Mouse (Mus musculus): ENCODE results near the gene Rmnd5a.

DNA sequence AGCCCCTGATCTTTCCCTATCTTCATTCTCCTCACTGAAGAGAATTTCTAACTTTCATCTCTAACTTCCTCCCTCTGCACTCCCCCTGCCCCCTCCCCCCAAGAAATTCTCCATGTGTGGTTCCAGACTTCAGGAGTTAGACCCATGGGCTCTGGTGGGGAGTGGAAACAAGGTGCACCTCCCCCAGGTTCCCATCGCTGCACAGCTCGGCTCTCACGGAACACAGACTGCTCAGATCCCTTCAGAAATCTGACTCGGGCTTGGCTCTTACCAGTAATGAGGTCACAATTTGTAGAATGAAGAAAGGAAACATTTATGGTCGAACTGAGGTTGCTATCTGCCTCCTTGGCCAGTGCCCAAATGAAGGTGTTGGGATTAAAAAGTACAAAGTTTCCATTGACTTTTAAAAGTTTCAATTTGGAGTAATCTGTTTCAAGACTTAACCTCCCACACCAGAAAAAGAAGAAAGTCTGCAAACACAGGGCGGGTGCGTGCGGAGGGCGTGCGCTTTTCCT lies 79.2 kb downstream of the Rmnd5a start:
- TF ChIP-seq MAX (IDR thresholded peaks at IDR 0.05; ENCODE audit: low read length) = no peak
- TF ChIP-seq KAT2A (conservative IDR thresholded peaks at IDR 0.05; ENCODE audit: low read depth, low read length) = no peak
- no peak for TF ChIP-seq GATA1 (IDR thresholded peaks at IDR 0.05; ENCODE audit: low read depth, low read length)
- no peak for TF ChIP-seq CTCF (IDR thresholded peaks at IDR 0.05 in 2 of 3, conservative IDR thresholded peaks at IDR 0.05 in 1 of 3; ENCODE audit: control insufficient read depth in 1 of 3, insufficient read depth in 1 of 3, low read depth in 2 of 3, low read length in 3 of 3, poor library complexity in 1 of 3, severe bottlenecking in 1 of 3)
- TF ChIP-seq GABPA (IDR thresholded peaks at IDR 0.05; ENCODE audit: low read depth, low read length) = no peak
- TF ChIP-seq RCOR1 (IDR thresholded peaks at IDR 0.05; ENCODE audit: low read depth, low read length) = no peak
- no peak for TF ChIP-seq MAZ (IDR thresholded peaks at IDR 0.05; ENCODE audit: low read depth, low read length)
